Mouse (Mus musculus) embryonic fibroblast, embryonic 13.5 days (primary cell): ENCODE results near the gene Cma2.

Source experiments
- CTCF ChIP-seq: IDR thresholded peaks from 2 replicates; pipeline ENCODE4 v1.5.1; 2011; ENCODE audit warnings: mild to moderate bottlenecking, control low read depth, low read length, moderate library complexity, borderline replicate concordance; ENCODE audit not compliant: insufficient read depth
- POLR2A ChIP-seq: IDR thresholded peaks from 2 replicates; pipeline ENCODE4 v1.6.1; 2011; ENCODE audit warnings: low read depth, mild to moderate bottlenecking, control low read depth, low read length, moderate library complexity

DNA sequence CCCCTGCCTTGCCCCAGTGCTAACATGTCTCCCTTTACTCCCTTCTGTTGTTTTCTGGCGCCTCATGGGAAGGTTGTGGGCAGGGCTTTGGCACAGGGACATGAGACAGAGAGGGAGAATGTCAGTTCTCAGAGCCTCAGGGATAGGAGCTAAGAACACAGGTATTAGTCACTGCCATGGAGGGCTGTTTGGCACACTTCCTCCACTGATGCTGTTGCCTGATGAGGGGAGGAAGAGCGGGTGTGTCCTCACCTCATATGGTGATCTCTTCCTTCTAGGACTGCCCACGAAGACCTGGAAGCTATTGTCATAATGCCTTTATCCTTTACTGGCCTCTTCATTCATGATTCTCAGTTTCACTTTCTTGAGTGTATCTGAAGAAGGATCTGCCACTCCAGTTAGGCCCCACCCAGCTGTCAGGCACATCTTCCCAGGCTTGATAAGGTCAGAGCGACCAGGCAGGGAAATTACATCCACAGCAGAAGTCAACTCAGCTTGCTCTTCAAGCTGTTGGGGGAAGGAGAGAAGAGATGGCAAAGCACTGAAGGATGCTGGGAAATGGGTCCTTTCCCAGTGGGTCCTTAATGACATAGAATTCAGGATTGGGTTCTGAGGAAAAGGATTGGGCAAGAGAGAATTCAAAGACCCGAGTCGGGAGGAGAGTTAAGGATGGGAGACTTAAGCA is at the start of gene Cma2:
- TF ChIP-seq CTCF (no peak), POLR2A (no peak)
